Mouse (Mus musculus) myocyte (in vitro differentiated cells): Measurements from ENCODE around the gene Cds1. TPM values are rescaled to one million over a fixed set of nuclear protein-coding genes. Genes with fewer than 3 reads are reported as not detected.

Experiments used
- H3K27me3 ChIP-seq: one replicate; pipeline ENCODE4 v1.6.1; 2011; ENCODE audit not compliant: control insufficient read depth, insufficient read depth, insufficient read length
- H3K36me3 ChIP-seq: one replicate; pipeline ENCODE4 v1.6.1; 2011; ENCODE audit not compliant: control insufficient read depth, insufficient read depth
- H3K4me2 ChIP-seq: one replicate; pipeline ENCODE4 v1.6.1; 2011; ENCODE audit warnings: low read depth, control low read depth
- H3K4me3 ChIP-seq: one replicate; pipeline ENCODE4 v1.5.1; 2011; ENCODE audit warnings: mild to moderate bottlenecking, control low read depth, moderate library complexity
- H3K79me2 ChIP-seq: one replicate; pipeline ENCODE4 v1.6.1; 2011; ENCODE audit not compliant: control insufficient read depth, insufficient read depth
- H3ac ChIP-seq: one replicate; pipeline ENCODE4 v1.6.1; 2011; ENCODE audit not compliant: control insufficient read depth, insufficient read length
- CEBPB ChIP-seq: IDR thresholded peaks from 2 replicates; pipeline ENCODE4 v1.6.1; 2011; ENCODE audit warnings: mild to moderate bottlenecking, moderate library complexity; ENCODE audit not compliant: poor library complexity, insufficient read depth, severe bottlenecking
- E2F4 ChIP-seq: IDR thresholded peaks from one replicate; pipeline ENCODE4 v1.6.1; 2011; ENCODE audit warnings: mild to moderate bottlenecking, control low read depth, moderate library complexity; ENCODE audit not compliant: insufficient read depth
- MAX ChIP-seq: IDR thresholded peaks from one replicate; pipeline ENCODE4 v1.6.1; 2011; ENCODE audit warnings: low read depth, mild to moderate bottlenecking, control low read depth
- MYOD1 ChIP-seq, 3 experiments: IDR thresholded peaks; one replicate each; pipeline ENCODE4 v1.6.1; 2011; ENCODE audit warnings: control low read depth in 2 of 3, low read depth in 2 of 3, mild to moderate bottlenecking in 2 of 3, moderate library complexity in 1 of 3; ENCODE audit not compliant: insufficient read length in 2 of 3, control insufficient read depth in 1 of 3
- MYOG ChIP-seq, 3 experiments: IDR thresholded peaks; one replicate each; pipeline ENCODE4 v1.6.1; 2011; ENCODE audit warnings: control low read depth in 2 of 3, low read depth in 2 of 3, mild to moderate bottlenecking in 2 of 3; ENCODE audit not compliant: insufficient read length in 2 of 3, control insufficient read depth in 1 of 3, insufficient read depth in 1 of 3
- POLR2A ChIP-seq: IDR thresholded peaks from one replicate; pipeline ENCODE4 v1.6.1; 2011; ENCODE audit warnings: low read depth, mild to moderate bottlenecking, control low read depth, moderate library complexity; ENCODE audit not compliant: insufficient read length
- POLR2AphosphoS2 ChIP-seq: IDR thresholded peaks from one replicate; pipeline ENCODE4 v1.6.1; 2011; ENCODE audit warnings: low read depth, control low read depth; ENCODE audit not compliant: insufficient read length
- REST ChIP-seq: IDR thresholded peaks from one replicate; pipeline ENCODE4 v1.6.1; 2011; ENCODE audit warnings: mild to moderate bottlenecking, control low read depth, moderate library complexity; ENCODE audit not compliant: insufficient read depth, insufficient read length
- SRF ChIP-seq: IDR thresholded peaks from one replicate; pipeline ENCODE4 v1.6.1; 2011; ENCODE audit warnings: low read depth; ENCODE audit not compliant: control insufficient read depth, insufficient read length
- TCF12 ChIP-seq: IDR thresholded peaks from one replicate; pipeline ENCODE4 v1.6.1; 2011; ENCODE audit warnings: mild to moderate bottlenecking, control low read depth; ENCODE audit not compliant: poor library complexity, insufficient read depth, severe bottlenecking
- TCF3 ChIP-seq: IDR thresholded peaks from one replicate; pipeline ENCODE4 v1.6.1; 2011; ENCODE audit warnings: low read depth, control low read depth; ENCODE audit not compliant: insufficient read length
- USF1 ChIP-seq: IDR thresholded peaks from one replicate; pipeline ENCODE4 v1.6.1; 2011; ENCODE audit warnings: low read depth, mild to moderate bottlenecking, control low read depth, moderate library complexity
- polyA plus RNA-seq: library from polyadenylated mRNA; unstranded; fragments of >200 nt; fragmentation: generic; extraction: Trizol; gene quantifications from one replicate; pipeline ENCODE4 v1.2.1, GENCODE M21; 2012; ENCODE audit warnings: missing spikeins

Cds1 gene
- polyA plus RNA-seq, 1 experiment = not detected

GRCm38 (mm10) chr5:101792665-101793064 is 27.7 kb downstream of the Cds1 start:
- Histone ChIP-seq H3ac (no peak overlapping the region), H3K79me2 (no peaks in the 10 kb centered on the region), H3K4me2 (no peak overlapping the region), H3K27me3 (peaks cover 32% of the 10 kb centered on the region), H3K4me3 (no peak overlapping the region), H3K36me3 (no peaks in the 10 kb centered on the region)
- no peak for TF ChIP-seq REST
- no peak for TF ChIP-seq TCF12
- no peak for TF ChIP-seq E2F4
- TF ChIP-seq USF1 = no peak
- no peak for TF ChIP-seq MYOD1 (IDR thresholded peaks at IDR 0.05; ENCODE audit: control insufficient read depth in 1 of 3, insufficient read length in 2 of 3, low read depth in 2 of 3)
- no peak for TF ChIP-seq POLR2AphosphoS2
- no peak for TF ChIP-seq MYOG (IDR thresholded peaks at IDR 0.05; ENCODE audit: control insufficient read depth in 1 of 3, insufficient read depth in 1 of 3, insufficient read length in 2 of 3, low read depth in 2 of 3)

- no peak overlapping the region for H3K4me2 ChIP-seq
- H3K36me3 ChIP-seq = no peaks in the 10 kb centered on the region
- peaks cover 21% of the 10 kb centered on the region for H3K27me3 ChIP-seq
- H3K4me3 ChIP-seq = no peak overlapping the region
- TF ChIP-seq TCF12 = no peak
- H3K79me2 ChIP-seq = no peaks in the 10 kb centered on the region
- no peak overlapping the region for H3ac ChIP-seq
These were observed 37.0 kb downstream of the Cds1 start for GRCm38 (mm10) chr5:101801891-101802290.

DNA sequence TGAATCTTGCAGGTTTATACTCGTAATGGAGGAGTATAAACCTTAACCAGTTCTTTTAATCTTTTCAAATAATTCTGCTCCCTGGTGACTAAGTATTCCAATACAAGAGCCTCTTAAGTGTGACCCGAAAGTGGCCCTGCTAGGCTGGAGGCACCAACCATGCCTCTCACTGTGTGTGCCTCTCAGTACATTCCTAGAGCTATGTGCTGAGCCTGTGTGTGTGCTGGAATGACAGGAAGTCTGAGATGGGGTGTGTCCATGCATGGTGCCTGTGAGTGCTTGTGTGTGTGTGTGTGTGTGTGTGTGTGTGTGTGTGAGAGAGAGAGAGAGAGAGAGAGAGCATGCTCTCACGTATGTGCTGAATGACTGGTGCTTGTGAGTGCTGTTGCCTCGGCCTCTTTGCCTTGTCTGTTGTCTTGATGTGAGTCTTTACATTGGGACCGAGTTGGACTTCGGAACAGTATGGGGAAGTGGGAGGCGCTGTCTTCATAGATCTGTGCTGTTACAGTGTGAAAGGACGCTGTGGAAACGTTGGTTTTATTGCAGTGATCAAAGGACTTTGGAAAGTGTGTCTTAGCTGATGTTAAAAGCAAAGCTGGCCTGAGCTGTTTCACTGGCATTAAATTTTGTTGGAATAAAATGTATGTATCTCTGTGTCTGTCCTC is 37.6 kb downstream of the Cds1 start:
- Histone ChIP-seq H3K4me2 (no peak overlapping the region), H3K36me3 (no peaks in the 10 kb centered on the region), H3ac (no peak overlapping the region), H3K27me3 (peaks cover 25% of the 10 kb centered on the region), H3K79me2 (no peaks in the 10 kb centered on the region), H3K4me3 (no peak overlapping the region)
- TF ChIP-seq MYOG (IDR thresholded peaks at IDR 0.05; ENCODE audit: control insufficient read depth in 1 of 3, insufficient read depth in 1 of 3, insufficient read length in 2 of 3, low read depth in 2 of 3) = no peak
- TF ChIP-seq USF1 = no peak
- no peak for TF ChIP-seq E2F4
- no peak for TF ChIP-seq POLR2AphosphoS2
- no peak for TF ChIP-seq TCF3
- no peak for TF ChIP-seq POLR2A
- no peak for TF ChIP-seq CEBPB
- TF ChIP-seq MYOD1 (IDR thresholded peaks at IDR 0.05; ENCODE audit: control insufficient read depth in 1 of 3, insufficient read length in 2 of 3, low read depth in 2 of 3) = no peak

GRCm38 (mm10) chr5:101811296-101812169 is 46.6 kb downstream of the Cds1 start:
- Histone ChIP-seq H3ac (no peak overlapping the region), H3K4me2 (no peak overlapping the region), H3K27me3 (peaks cover 51% of the 10 kb centered on the region), H3K36me3 (no peaks in the 10 kb centered on the region), H3K79me2 (no peaks in the 10 kb centered on the region), H3K4me3 (no peak overlapping the region)
- no peak for TF ChIP-seq TCF12

- H3K27me3 ChIP-seq = peaks cover 35% of the 10 kb centered on the region
- TF ChIP-seq E2F4 (no peak), TCF12 (no peak), REST (no peak), MAX (no peak), TCF3 (no peak), MYOD1 (IDR thresholded peaks at IDR 0.05; ENCODE audit: control insufficient read depth in 1 of 3, insufficient read length in 2 of 3, low read depth in 2 of 3) (no peak), USF1 (no peak), CEBPB (no peak), MYOG (IDR thresholded peaks at IDR 0.05; ENCODE audit: control insufficient read depth in 1 of 3, insufficient read depth in 1 of 3, insufficient read length in 2 of 3, low read depth in 2 of 3) (no peak), SRF (no peak), POLR2A (no peak), POLR2AphosphoS2 (no peak)
- no peak overlapping the region for H3K4me3 ChIP-seq
- H3ac ChIP-seq = no peak overlapping the region
- H3K4me2 ChIP-seq = no peak overlapping the region
- H3K79me2 ChIP-seq = no peaks in the 10 kb centered on the region
- no peaks in the 10 kb centered on the region for H3K36me3 ChIP-seq
These were observed 51.9 kb downstream of the Cds1 start for GRCm38 (mm10) chr5:101816822-101817221.
